Mouse (Mus musculus) testis, adult 2 months (tissue): ENCODE measurements at regions not wholly inside any gene's neighbourhood (a gene's known extent, or its start where the extent isn't known, plus 50 kb on each side); places are given as distances from the start of the nearest gene placed in this dataset.

Experiments used
- CTCF ChIP-seq: fragments of 200-500 bp; IDR thresholded peaks from 2 replicates; pipeline ENCODE4 v1.5.1; 2012; ENCODE audit warnings: low read depth, mild to moderate bottlenecking, inconsistent platforms, low read length, moderate library complexity; ENCODE audit not compliant: control insufficient read depth, insufficient read depth, insufficient replicate concordance
- POLR2A ChIP-seq: fragments of 200-500 bp; IDR thresholded peaks from 2 replicates; pipeline ENCODE4 v1.6.1; 2012; ENCODE audit warnings: low read depth, mild to moderate bottlenecking, inconsistent platforms, low read length, moderate library complexity; ENCODE audit not compliant: control insufficient read depth

- TF ChIP-seq POLR2A (no peak), CTCF (no peak)
These were observed 511.5 kb downstream of the Phf3 start for GRCm38 (mm10) chr1:30362072-30362769.
